Mouse (Mus musculus): ENCODE results near the gene Rab7b. TPM values are rescaled to one million over a fixed set of nuclear protein-coding genes. Genes with fewer than 3 reads are reported as not detected.

Rab7b gene
- polyA plus RNA-seq, 1 experiment from 2014 or later, result 1.2 TPM

DNA sequence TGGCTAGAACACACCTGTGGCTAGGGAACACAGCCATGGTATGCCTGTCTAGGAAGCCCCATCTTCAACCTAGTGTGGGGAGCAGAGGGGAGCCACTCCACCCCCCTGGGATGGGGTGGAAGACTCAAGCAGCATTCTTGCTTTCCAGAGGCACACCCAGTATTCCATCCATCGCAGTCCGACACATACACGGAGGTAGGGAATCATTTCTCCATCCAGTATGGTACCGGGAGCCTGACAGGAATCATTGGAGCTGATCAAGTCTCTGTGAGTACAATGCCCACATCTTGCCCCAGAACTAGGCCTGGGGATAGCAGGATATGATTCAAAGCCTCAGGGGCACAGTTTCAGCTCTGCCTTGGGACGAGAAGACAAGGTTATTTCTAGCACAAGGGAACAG is 24.4 kb upstream of the Rab7b start:
- H3K27me3 ChIP-seq, result 0 out of 2 replicates have a peak, but pooled peaks cover 2% of the 10 kb centered on the region
- H3K4me1 ChIP-seq (replicated peaks), result no peaks in the 10 kb centered on the region
- no peak overlapping the region for H3K9ac ChIP-seq
- H3K36me3 ChIP-seq, result no peaks in the 10 kb centered on the region
- H3K4me3 ChIP-seq, result no peak overlapping the region
- WGBS, result 92% methylated on average over 5 of the region's 5 CpGs
- no peak for ATAC-seq (ENCODE audit: low FRiP score)
- H3K9me3 ChIP-seq, result no peaks in the 10 kb centered on the region
- H3K27ac ChIP-seq, result no peak overlapping the region
- H3K4me2 ChIP-seq, result no peak overlapping the region

DNA sequence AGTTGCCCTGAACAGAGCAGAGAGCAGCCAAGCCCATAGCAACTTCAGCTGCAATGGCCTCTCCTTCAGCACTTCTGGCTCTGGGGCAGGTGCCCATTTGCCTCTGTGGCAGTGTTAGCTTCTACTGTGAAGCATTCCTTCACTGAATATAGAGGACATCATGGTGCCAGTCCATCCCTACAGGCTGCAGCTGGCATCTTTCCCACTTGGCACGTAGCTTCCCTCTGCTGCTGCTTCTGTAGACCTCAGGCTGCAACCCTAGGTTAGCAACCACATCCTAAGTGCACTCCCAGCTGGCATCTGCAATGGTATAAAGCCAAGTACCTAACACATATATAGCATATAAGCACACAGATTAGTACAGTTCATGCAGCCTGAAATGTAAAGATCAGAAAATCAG is 22.6 kb upstream of the Rab7b start:
- no peaks in the 10 kb centered on the region for H3K36me3 ChIP-seq
- no peaks in the 10 kb centered on the region for H3K4me1 ChIP-seq (replicated peaks)
- no peak overlapping the region for H3K27ac ChIP-seq
- H3K4me2 ChIP-seq, result no peak overlapping the region
- ATAC-seq (ENCODE audit: low FRiP score), result no peak
- H3K9ac ChIP-seq, result no peak overlapping the region
- H3K4me3 ChIP-seq, result no peak overlapping the region
- WGBS, result 79% methylated on average over 1 of the region's 1 CpGs
- H3K27me3 ChIP-seq, result no peaks in the 10 kb centered on the region
- no peaks in the 10 kb centered on the region for H3K9me3 ChIP-seq

DNA sequence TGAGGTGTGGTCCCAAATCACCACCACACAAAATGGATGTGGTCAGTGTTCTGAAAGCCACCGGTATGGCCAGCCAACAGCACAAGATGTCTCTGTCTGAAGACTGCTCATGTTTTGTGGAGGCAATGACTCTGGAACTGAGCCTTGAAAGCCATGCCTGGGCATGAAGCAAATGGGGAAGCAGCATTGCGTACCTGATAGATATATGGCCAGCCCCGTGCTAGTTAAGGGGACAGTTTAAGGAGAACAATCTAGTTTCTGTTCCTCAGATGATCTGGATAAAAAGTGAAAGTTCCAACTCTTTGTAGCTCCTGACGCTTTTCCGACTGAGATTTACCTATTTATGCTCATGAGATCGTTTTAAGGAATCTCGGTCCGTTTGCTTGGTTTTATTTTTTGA is 17.4 kb upstream of the Rab7b start:
- no peaks in the 10 kb centered on the region for H3K9me3 ChIP-seq
- H3K27me3 ChIP-seq, result no peaks in the 10 kb centered on the region
- no peak overlapping the region for H3K9ac ChIP-seq
- H3K4me2 ChIP-seq, result no peak overlapping the region
- no peaks in the 10 kb centered on the region for H3K4me1 ChIP-seq (replicated peaks)
- ATAC-seq (ENCODE audit: low FRiP score), result no peak
- no peak overlapping the region for H3K27ac ChIP-seq
- H3K36me3 ChIP-seq, result no peaks in the 10 kb centered on the region
- 92% methylated on average over 8 of the region's 8 CpGs for WGBS
- no peak overlapping the region for H3K4me3 ChIP-seq

DNA sequence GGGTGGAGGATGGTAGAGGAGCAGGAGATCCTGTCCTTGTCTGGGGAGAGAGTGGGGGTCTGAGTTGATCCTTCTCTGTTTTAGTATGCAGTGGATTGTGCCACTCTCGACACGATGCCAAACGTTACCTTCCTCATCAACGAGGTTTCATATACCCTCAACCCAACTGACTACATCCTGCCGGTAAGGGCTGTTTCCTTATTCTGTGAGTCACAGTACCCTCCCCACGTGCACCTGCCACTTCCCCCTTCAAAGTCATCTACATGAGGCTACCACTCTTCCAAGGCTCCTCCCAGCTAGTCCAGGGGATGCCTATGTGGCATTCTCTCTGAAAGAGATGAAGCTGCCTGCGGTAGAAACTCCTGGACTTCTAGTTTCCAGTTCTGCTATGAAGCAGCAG is 16.1 kb upstream of the Rab7b start:
- H3K36me3 ChIP-seq, result no peaks in the 10 kb centered on the region
- no peaks in the 10 kb centered on the region for H3K9me3 ChIP-seq
- no peak overlapping the region for H3K9ac ChIP-seq
- no peaks in the 10 kb centered on the region for H3K27me3 ChIP-seq
- H3K4me3 ChIP-seq, result no peak overlapping the region
- no peak overlapping the region for H3K4me2 ChIP-seq
- ATAC-seq (ENCODE audit: low FRiP score), result no peak
- H3K27ac ChIP-seq, result no peak overlapping the region
- H3K4me1 ChIP-seq (replicated peaks), result no peaks in the 10 kb centered on the region
- WGBS, result 87% methylated on average over 7 of the region's 7 CpGs

DNA sequence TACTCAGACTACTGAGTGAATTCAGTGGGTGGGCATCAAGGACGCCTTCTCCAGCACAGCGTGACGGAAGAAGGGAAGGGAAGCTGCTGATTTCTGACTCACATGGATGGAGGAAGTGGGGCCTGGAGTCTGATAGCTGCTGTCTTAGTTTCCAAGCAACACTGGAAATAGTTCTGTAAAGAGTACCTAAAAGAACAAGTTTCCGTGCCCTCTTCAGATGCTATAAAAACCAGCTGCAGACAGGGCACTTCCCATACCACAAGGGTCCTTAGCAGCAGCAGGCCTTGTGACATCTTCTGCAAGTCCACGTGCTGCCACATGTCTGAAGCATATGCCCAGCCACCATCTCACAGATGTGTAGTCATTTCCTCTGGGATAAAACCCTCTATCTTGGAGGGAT is 8.9 kb upstream of the Rab7b start:
- 81% methylated on average over 5 of the region's 5 CpGs for WGBS
- ATAC-seq (ENCODE audit: low FRiP score), result no peak
- no peak overlapping the region for H3K4me2 ChIP-seq

DNA sequence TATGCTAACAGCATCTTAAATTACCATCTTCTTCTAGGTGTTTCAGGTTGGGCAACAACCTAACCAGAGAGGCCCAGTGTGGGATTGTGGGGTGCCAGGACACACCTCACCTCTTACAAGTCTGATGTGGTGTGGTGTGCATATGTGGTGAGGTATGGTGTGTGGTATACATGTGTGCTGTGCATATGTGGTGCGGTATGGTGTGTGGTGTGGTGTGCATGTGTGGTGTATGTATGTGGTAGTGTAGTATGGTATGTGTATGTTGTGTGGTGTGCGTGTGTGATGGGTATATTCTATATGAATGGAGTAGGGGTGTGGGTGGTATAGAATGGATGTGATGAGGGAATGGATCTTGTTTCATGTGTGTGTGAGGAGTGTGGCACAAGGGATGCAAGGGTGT is 756 bp upstream of the Rab7b start:
- Histone ChIP-seq H3K9ac (no peak overlapping the region), H3K9me3 (no peaks in the 10 kb centered on the region), H3K27me3 (no peaks in the 10 kb centered on the region), H3K4me3 (no peak overlapping the region), H3K27ac (no peak overlapping the region), H3K36me3 (no peaks in the 10 kb centered on the region), H3K4me1 (replicated peaks) (no peaks in the 10 kb centered on the region), H3K4me2 (no peak overlapping the region)
- ATAC-seq (ENCODE audit: low FRiP score), result no peak
- WGBS, result 95% methylated on average over 2 of the region's 2 CpGs

More for the DNA sequence above, 8.9 kb upstream of the Rab7b start:
- no peak overlapping the region for H3K4me3 ChIP-seq
- H3K36me3 ChIP-seq, result no peaks in the 10 kb centered on the region
- H3K4me1 ChIP-seq (replicated peaks), result no peaks in the 10 kb centered on the region
- no peaks in the 10 kb centered on the region for H3K9me3 ChIP-seq
- H3K9ac ChIP-seq, result no peak overlapping the region
- no peaks in the 10 kb centered on the region for H3K27me3 ChIP-seq
- H3K27ac ChIP-seq, result no peak overlapping the region

DNA sequence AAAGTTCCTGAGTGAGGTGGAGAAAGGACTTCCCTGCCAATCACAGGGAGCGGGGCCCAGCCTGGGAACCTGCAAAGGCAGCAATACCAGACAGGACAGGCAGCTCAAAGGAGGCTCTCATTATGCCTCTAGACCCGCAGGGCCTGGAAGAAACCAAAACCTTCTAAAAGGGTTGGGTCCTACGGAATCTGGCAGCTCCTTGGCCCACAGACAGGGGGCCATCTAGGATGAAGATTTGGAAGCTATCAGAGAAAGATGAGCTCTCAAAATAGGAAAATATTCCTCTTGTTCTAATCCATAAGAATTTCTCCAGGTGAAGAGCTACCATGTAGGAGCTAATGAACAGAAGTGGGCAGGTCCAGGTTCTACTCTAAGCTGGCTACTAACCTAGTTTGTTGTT is 521 bp downstream of the Rab7b start:
- no peak overlapping the region for H3K9ac ChIP-seq
- H3K9me3 ChIP-seq, result no peaks in the 10 kb centered on the region
- 82% methylated on average over 3 of the region's 3 CpGs for WGBS
- no peaks in the 10 kb centered on the region for H3K36me3 ChIP-seq
- no peak overlapping the region for H3K4me3 ChIP-seq
- H3K27ac ChIP-seq, result no peak overlapping the region
- H3K27me3 ChIP-seq, result no peaks in the 10 kb centered on the region
- H3K4me2 ChIP-seq, result no peak overlapping the region
- ATAC-seq (ENCODE audit: low FRiP score), result no peak
- H3K4me1 ChIP-seq (replicated peaks), result no peaks in the 10 kb centered on the region

DNA sequence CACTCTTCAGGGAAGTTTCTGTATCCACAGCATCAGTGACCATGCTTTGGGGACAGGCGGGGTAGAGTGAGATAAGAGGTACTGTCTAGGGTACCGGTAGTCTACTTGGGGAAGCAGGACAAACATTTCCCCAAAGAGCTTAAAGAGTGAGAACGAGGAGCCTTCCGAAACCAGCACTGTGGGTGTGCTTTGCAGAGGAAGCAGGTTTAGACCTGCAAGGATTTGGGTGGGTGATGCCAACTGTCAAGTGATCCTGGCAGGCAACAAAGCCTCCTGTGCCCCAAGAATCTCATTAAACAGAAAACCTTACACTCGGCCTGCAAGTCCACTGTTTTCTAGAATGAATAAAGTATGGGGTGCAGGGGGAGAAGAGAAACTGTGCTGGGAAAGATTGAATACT is 1.4 kb downstream of the Rab7b start:
- Histone ChIP-seq H3K4me2 (no peak overlapping the region), H3K27ac (no peak overlapping the region), H3K4me3 (no peak overlapping the region), H3K9ac (no peak overlapping the region), H3K9me3 (no peaks in the 10 kb centered on the region), H3K36me3 (no peaks in the 10 kb centered on the region), H3K4me1 (replicated peaks) (no peaks in the 10 kb centered on the region), H3K27me3 (no peaks in the 10 kb centered on the region)
- no peak for ATAC-seq (ENCODE audit: low FRiP score)
- 86% methylated on average over 5 of the region's 5 CpGs for WGBS

DNA sequence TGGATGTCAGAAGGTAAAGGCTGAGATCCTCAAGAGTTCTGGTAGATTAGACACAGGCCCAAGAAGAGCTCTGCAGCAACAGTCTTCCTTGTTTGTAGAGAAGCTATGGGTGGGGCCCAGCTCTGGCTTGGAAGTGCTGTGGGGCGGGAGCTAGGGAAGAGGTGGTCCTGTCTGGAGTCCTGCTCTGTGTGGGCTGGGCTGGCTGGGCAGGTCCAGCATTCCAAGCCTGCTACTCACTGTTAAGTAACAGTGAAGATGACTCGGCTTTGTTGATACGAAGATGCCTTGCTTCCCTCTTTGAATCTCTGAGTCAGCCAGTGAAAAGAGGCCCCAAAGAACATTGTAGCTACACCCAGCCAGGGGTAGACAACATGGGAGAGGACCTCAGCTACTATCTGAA is 1.9 kb downstream of the Rab7b start:
- no peaks in the 10 kb centered on the region for H3K36me3 ChIP-seq
- H3K9me3 ChIP-seq, result no peaks in the 10 kb centered on the region
- H3K9ac ChIP-seq, result no peak overlapping the region
- H3K27me3 ChIP-seq, result no peaks in the 10 kb centered on the region
- H3K27ac ChIP-seq, result no peak overlapping the region
- ATAC-seq (ENCODE audit: low FRiP score), result no peak
- H3K4me2 ChIP-seq, result no peak overlapping the region
- 68% methylated on average over 3 of the region's 3 CpGs for WGBS
- H3K4me3 ChIP-seq, result no peak overlapping the region
- H3K4me1 ChIP-seq (replicated peaks), result no peaks in the 10 kb centered on the region

DNA sequence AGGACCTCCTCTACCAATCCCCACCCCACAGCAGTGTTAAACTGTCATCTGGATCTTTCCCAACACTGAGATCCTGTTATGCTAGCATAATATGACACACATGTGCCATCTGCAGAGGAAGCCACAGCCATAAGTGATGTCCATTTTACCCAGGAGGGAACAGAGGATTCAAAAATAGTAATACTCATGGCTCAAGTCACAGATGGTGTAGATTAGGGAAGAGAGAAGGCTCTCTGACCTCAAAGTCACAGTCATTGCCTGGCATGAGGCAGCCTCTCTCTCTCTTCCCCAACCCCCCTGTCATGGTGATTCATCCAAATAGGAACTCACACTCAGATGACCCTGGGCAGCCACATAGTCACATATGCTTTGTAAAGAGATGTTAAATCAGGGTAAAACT is 2.9 kb downstream of the Rab7b start:
- Histone ChIP-seq H3K27ac (no peak overlapping the region), H3K36me3 (no peaks in the 10 kb centered on the region), H3K27me3 (no peaks in the 10 kb centered on the region), H3K4me2 (no peak overlapping the region), H3K9ac (no peak overlapping the region), H3K4me3 (no peak overlapping the region), H3K4me1 (replicated peaks) (no peaks in the 10 kb centered on the region), H3K9me3 (no peaks in the 10 kb centered on the region)
- ATAC-seq (ENCODE audit: low FRiP score), result no peak

DNA sequence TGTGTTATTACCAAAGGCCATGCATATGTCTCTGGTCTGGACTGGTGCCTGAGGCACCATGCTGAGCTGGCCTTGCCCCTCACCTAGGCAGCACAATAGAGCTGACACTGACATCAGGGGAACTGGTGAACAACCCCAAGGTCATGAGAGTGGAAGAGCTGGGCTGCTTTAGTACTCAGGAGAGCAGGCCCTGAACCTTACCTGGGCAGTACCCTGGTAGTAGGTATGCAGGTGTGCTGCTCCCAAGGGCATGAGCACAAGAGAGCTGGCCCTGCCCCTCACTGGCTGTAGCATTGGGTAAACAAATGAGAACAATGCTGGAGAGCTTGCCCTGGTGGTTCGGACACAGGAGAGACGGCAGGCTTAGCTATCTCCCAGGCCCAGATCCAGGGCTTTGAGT is 6.8 kb downstream of the Rab7b start:
- Histone ChIP-seq H3K27me3 (no peaks in the 10 kb centered on the region), H3K9ac (no peak overlapping the region), H3K4me1 (replicated peaks) (no peaks in the 10 kb centered on the region), H3K36me3 (no peaks in the 10 kb centered on the region), H3K9me3 (no peaks in the 10 kb centered on the region), H3K27ac (no peak overlapping the region), H3K4me2 (no peak overlapping the region), H3K4me3 (no peak overlapping the region)
- 85% methylated on average over 2 of the region's 2 CpGs for WGBS
- no peak for ATAC-seq (ENCODE audit: low FRiP score)

DNA sequence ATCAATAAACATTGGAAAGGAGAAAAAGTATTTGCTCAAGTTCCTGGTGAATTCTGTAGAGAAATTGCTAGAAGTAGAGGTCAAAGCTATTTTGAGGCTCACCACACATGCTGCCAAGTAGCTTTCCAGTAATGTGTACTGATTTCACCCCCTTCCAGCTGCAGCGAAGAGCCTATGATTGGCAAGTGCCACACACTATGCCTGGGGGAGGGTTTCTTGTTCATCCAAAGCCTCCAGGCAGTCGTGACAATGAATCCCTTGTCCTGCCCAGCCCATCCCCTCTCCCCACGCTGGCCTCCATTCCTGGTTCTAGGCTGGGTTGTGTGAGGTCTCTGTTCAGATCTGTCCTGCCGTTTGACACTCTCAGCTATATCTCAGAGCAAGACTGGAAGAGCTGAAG is 7.8 kb downstream of the Rab7b start:
- Histone ChIP-seq H3K36me3 (no peaks in the 10 kb centered on the region), H3K4me3 (no peak overlapping the region), H3K4me1 (replicated peaks) (no peaks in the 10 kb centered on the region), H3K9ac (no peak overlapping the region), H3K9me3 (no peaks in the 10 kb centered on the region), H3K27ac (no peak overlapping the region), H3K4me2 (no peak overlapping the region), H3K27me3 (no peaks in the 10 kb centered on the region)
- no peak for ATAC-seq (ENCODE audit: low FRiP score)
- 65% methylated on average over 4 of the region's 4 CpGs for WGBS

DNA sequence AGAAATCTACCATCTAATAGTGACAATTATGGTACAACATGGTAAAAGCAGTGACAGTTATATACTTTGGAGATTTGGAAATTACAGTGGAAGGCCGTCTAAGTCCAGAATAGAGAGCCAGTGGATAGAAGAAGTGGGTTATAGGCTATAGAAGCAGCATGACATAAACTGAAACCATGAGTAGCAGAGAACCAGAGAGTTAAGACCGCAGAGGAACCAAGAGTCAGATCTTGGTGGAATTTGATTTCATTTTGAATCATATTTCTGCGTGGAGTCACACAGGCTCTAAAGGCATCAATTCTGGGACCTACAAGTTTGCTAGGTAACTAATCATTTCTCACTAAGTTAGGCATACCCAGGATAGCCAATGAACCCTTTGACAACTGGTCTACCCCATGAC is 10.3 kb downstream of the Rab7b start:
- H3K9me3 ChIP-seq, result no peaks in the 10 kb centered on the region
- no peak for ATAC-seq (ENCODE audit: low FRiP score)
- no peak overlapping the region for H3K9ac ChIP-seq
- H3K27ac ChIP-seq, result no peak overlapping the region
- no peak overlapping the region for H3K4me3 ChIP-seq
- no peaks in the 10 kb centered on the region for H3K36me3 ChIP-seq
- no peaks in the 10 kb centered on the region for H3K4me1 ChIP-seq (replicated peaks)
- 92% methylated on average over 3 of the region's 3 CpGs for WGBS
- H3K4me2 ChIP-seq, result no peak overlapping the region
- H3K27me3 ChIP-seq, result no peaks in the 10 kb centered on the region

DNA sequence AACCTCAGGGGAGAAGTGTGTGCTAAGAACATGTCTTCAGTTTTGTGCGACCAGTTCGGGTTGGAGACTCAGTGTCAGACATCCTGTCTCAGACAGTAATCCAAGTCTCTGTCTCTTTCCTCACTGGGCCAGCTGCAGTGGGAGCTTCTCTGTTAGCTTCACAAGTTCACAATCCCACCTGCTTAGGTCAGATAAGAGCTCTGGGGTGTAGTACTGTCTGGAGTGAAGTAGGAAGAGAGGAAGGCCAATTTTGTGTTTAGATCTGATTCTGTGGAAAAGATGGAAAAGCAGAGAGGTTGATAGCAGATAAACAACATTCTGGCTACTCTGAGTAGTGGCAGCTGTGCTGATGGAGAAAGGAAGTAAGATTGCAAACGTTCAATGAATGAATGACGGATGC is 11.1 kb downstream of the Rab7b start:
- no peak overlapping the region for H3K4me3 ChIP-seq
- H3K4me1 ChIP-seq (replicated peaks), result no peaks in the 10 kb centered on the region
- no peak for ATAC-seq (ENCODE audit: low FRiP score)
- H3K4me2 ChIP-seq, result no peak overlapping the region
- no peak overlapping the region for H3K9ac ChIP-seq
- H3K27me3 ChIP-seq, result no peaks in the 10 kb centered on the region
- 87% methylated on average over 4 of the region's 4 CpGs for WGBS
- H3K9me3 ChIP-seq, result no peaks in the 10 kb centered on the region
- H3K36me3 ChIP-seq, result no peaks in the 10 kb centered on the region
- H3K27ac ChIP-seq, result no peak overlapping the region

Measured in hindbrain, embryonic 13.5 days (tissue).